Mouse (Mus musculus) heart, postnatal 4 days (tissue): ENCODE measurements at regions not wholly inside any gene's neighbourhood (a gene's known extent, or its start where the extent isn't known, plus 50 kb on each side); places are given as distances from the start of the nearest gene placed in this dataset.

Experiments
- DNase-seq: peaks from one replicate; pipeline ENCODE4 v3.0.0; 2021

DNA sequence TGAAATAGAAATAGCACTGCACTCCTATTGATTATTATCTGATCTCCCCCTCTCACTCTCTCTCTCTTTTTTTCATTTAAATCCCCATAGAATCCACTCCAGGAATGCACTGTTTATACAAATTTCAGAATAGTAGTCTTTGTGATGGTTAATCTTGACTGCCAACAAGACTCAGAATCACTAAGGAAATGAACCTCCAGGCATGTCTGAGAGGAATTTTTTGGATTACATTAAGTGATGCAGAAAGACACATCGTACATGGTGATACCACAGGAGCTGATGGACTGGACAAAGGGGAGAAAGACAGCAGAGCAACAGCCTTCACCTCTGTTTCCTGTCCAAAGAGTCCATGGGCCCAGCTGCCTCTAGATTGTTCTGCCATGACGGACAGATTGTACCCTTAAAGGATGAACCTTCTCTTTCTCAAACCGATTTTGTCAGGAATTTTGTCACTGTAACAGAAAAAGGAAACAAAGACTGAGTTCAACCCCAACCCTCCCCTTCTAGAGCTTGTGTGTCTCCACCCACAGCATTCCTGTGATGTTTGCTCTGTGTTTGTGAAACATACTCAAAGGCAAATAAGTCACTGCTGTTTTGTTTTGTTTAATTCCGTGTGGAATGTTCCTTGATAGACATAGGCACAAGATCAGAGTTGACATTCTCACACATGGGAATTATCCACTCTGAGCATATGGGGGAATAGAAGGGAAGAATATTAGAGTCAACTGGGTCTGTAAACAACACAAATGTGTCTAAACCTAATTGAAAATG is 59.1 kb upstream of the Gm34302 start:
- DNase-seq: no peak

- no peak for DNase-seq
Measured at GRCm38 (mm10) chr3:63538881-63539280, 55.2 kb upstream of the Gm34302 start.

GRCm38 (mm10) chr3:63534141-63534540 is 50.5 kb upstream of the Gm34302 start:
- DNase-seq: no peak
